Mouse (Mus musculus) macrophage (primary cell): ENCODE data around the gene Prdx5. TPM values are rescaled to one million over a fixed set of nuclear protein-coding genes. Genes with fewer than 3 reads are reported as not detected.
A peak's percentile ranks its signal among the peaks of the same experiment; 100 is the strongest.

Source experiments
- H3K27ac ChIP-seq: fragments of 350-480 bp; formaldehyde crosslinking; 2 replicates; pipeline ENCODE4 v1.9.0; 2021
- H3K36me3 ChIP-seq: fragments of 350-480 bp; formaldehyde crosslinking; 2 replicates; pipeline ENCODE4 v1.9.0; 2021; ENCODE audit errors: inconsistent target
- H3K4me3 ChIP-seq: fragments of 350-480 bp; formaldehyde crosslinking; 2 replicates; pipeline ENCODE4 v1.9.0; 2021; ENCODE audit errors: inconsistent target
- H3K79me2 ChIP-seq: fragments of 350-480 bp; formaldehyde crosslinking; 2 replicates; pipeline ENCODE4 v1.9.0; 2021; ENCODE audit errors: inconsistent target
- WGBS: methylation state at CpG from one replicate; pipeline ENCODE4 v1.1.7; 2026; ENCODE audit warnings: inconsistent platforms; ENCODE audit not compliant: missing documents; 5-methylcytosine and 5-hydroxymethylcytosine counted together
- polyA plus RNA-seq: library from polyadenylated mRNA; stranded (reverse); fragments of 250-400 nt; gene quantifications from 3 replicates; pipeline ENCODE4 v1.2.4, GENCODE M21; 2018; ENCODE audit warnings: inconsistent platforms
- total RNA-seq, 78 experiments: library from RNA; depleted of rRNA; stranded (reverse); fragments of 250-400 nt; gene quantifications; 1 replicate in 9 of 78; 2 replicates in 24 of 78; 3 replicates in 43 of 78; 4 replicates in 2 of 78; pipeline ENCODE4 v1.2.4; 2018; ENCODE audit warnings: inconsistent platforms in 56 of 78

Gene Prdx5
- total RNA-seq (2018; cell fraction: chromatin; rRNA removed) = 100 to 1,000 TPM in 14 of 26 experiments, 10 to 100 TPM in 12; 23.7 to 378 (median 132) TPM
- total RNA-seq (2018; cell fraction: cytosol; rRNA removed) = 1,000 to 10,000 TPM in 6 of 26 experiments, 100 to 1,000 TPM in 20; 242 to 1,163 (median 634) TPM
- 100 to 1,000 TPM in 22 of 26 experiments, 10 to 100 TPM in 4; 59.1 to 620 (median 234) TPM for total RNA-seq (2018; cell fraction: nucleus; rRNA removed)
- polyA plus RNA-seq = 147 to 393 TPM (median 352 TPM) in 3 replicates

DNA sequence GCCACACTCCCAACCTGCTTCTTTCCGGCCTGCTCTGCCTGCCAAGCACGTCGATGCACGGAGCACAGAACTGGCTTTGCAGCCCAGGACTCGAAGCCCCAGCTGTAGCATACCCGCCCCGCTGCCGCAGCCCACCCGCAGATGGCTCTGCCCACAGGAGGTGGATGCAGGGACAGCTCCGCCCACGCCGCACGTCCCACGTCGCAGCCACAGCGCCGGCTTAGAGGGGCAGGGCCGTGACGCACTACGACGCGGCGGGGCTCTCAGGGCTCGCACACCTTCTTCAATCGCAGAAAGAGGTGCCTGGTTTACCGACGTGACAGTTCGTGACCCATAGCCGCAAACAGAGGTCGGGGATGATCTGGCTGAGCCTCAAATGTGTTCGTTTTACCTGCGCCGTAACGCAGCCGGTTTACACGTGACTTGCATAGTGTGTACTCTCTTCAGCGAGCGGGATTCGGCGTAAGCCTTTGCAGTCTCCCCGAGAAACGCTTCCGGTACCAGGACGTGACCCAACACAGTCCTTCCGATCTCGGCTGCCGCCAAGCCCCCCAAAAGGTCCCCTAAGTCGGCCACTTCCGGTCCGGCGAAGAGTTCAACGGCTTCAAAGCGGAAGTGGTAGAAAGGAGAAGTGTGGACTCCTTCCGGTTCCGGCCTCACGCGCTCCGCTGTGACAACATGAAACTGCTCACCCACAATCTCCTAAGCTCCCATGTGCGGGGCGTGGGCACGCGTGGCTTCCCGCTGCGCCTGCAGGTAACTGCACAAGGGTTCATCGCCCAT is at the start of gene Prdx5, which contains the start of gene Trmt112:
Gene Prdx5, minus strand, starts transcription at position 600 of the 783 bp plus-strand sequence.
Gene Trmt112, plus strand, starts transcription at position 192 of the 783 bp plus-strand sequence.
- peaks cover 67% of the 10 kb centered on the region for H3K79me2 ChIP-seq
- peaks cover 41% of the 10 kb centered on the region for H3K36me3 ChIP-seq
- H3K27ac ChIP-seq = peak within 1 kb of the TSS; percentile 98
- 1% methylated on average over 59 of the region's 65 CpGs for WGBS
- peak within 1 kb of the TSS; percentile 95 for H3K4me3 ChIP-seq

- Histone ChIP-seq H3K79me2 (no peaks in the 10 kb centered on the region), H3K4me3 (no peak overlapping the region), H3K27ac (no peak overlapping the region), H3K36me3 (peaks cover 66% of the 10 kb centered on the region)
- 95% methylated on average over 6 of the region's 10 CpGs for WGBS
These were observed 46.6 kb upstream of the Prdx5 start for GRCm38 (mm10) chr19:6956461-6956860.

GRCm38 (mm10) chr19:6955424-6955823 is 45.5 kb upstream of the Prdx5 start:
- 93% methylated on average over 7 of the region's 7 CpGs for WGBS
- no peaks in the 10 kb centered on the region for H3K79me2 ChIP-seq
- H3K4me3 ChIP-seq = no peak overlapping the region
- H3K27ac ChIP-seq = no peak overlapping the region
- H3K36me3 ChIP-seq = peaks cover 62% of the 10 kb centered on the region

DNA sequence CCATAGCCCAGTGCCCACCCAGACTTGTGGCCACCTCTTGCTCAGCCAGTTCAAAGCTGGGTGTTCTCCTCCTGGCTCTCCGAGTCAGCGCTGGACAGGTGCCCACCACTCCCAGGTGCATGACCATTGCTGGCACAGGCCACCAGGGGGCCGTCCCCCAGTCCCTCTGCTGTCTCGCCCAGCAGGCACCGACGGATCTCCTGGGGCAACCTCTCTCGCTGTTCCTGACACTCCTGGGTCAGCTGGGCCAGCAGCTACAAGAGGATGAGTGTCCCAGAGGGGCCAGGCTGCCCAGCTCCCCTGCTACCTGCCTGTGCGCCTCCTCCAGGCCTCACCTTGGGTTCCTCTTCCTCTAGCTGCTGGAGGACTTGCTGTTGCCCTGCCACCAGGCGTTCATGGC is 44.1 kb upstream of the Prdx5 start:
- Histone ChIP-seq H3K4me3 (no peak overlapping the region), H3K36me3 (peaks cover 48% of the 10 kb centered on the region), H3K27ac (no peak overlapping the region), H3K79me2 (no peaks in the 10 kb centered on the region; the same call in 1 of the 2 replicates)
- 76% methylated on average over 8 of the region's 9 CpGs for WGBS

GRCm38 (mm10) chr19:6952712-6953037 is 42.8 kb upstream of the Prdx5 start:
- WGBS = 15% methylated on average over 3 of the region's 3 CpGs
- peak overlapping the region; percentile 71 for H3K4me3 ChIP-seq
- peak overlapping the region; percentile 92 for H3K27ac ChIP-seq
- peaks cover 34% of the 10 kb centered on the region for H3K36me3 ChIP-seq
- H3K79me2 ChIP-seq = no peaks in the 10 kb centered on the region; the same call in 1 of the 2 replicates

DNA sequence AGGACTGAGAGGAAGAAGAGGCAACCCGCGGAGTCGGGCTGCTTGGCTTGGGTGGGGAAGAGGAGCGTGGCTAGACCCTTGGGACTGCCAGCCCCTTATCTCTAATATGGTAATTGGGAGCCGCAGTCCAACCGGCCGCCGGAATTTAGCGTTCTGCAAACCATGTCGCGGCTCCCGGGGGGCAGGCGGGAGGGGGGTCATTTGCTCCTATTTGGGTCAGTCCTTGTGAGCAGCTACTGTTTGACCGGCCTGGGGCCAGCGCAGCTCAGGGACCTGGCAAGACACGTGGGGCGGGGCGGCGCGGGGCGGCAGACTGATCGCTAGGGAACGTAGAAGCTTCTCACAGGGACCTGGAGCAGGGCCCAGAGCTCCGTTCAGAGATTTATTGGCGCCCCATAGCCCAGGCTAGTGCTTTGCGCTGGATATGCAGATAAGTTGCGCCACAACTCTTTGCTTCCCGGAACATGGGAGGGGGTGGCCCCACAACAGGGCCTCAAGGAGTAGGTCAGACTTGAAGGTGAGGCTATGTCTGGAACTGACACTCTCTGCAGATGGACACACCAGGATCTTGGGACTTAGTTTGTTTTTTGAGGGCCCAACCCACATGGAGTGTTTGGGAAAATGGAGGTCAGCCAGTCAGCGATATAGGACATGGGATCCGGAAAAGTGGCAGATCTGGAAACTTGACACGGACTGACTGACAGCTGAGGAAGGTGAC is 42.2 kb upstream of the Prdx5 start:
- WGBS = 5% methylated on average over 31 of the region's 31 CpGs
- H3K4me3 ChIP-seq = peak overlapping the region; percentile 71

GRCm38 (mm10) chr19:6951381-6951968 is 41.6 kb upstream of the Prdx5 start:
- under 1% methylated on average over 35 of the region's 35 CpGs for WGBS
- no peaks in the 10 kb centered on the region; the same call in 1 of the 2 replicates for H3K79me2 ChIP-seq
- peak overlapping the region; percentile 71 for H3K4me3 ChIP-seq
- peak overlapping the region; percentile 92 for H3K27ac ChIP-seq
- H3K36me3 ChIP-seq = peaks cover 22% of the 10 kb centered on the region

More for the DNA sequence above, 42.2 kb upstream of the Prdx5 start:
- peak overlapping the region; percentile 92 for H3K27ac ChIP-seq
- H3K79me2 ChIP-seq = no peaks in the 10 kb centered on the region; the same call in 1 of the 2 replicates
- peaks cover 29% of the 10 kb centered on the region for H3K36me3 ChIP-seq

DNA sequence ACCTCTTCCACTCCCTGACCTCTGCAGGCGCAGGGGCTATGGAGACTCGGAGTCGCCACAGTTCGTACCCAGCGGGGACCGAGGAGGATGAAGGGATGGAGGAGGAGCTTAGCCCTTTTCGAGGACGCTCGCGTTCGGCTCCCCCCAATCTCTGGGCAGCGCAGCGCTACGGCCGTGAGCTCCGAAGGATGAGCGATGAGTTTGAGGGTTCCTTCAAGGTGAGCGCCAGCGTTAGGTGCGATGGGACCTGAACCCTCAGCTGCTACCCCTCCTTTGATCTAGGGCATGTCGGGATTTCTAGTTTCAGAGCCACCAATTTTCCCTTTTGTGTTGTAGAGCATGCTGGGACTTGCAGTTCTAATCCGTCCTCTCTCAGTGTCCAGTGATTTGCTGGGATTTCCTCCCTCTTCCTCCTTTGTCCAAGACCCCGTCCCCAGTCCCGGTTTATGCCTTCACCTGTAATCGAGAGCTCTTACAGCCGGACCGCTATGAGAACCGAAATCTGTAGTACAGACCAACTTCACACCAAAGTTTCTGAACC is 40.8 kb upstream of the Prdx5 start:
- Histone ChIP-seq H3K27ac (peak overlapping the region; percentile 92), H3K36me3 (peaks cover 16% of the 10 kb centered on the region), H3K4me3 (peak overlapping the region; percentile 71), H3K79me2 (no peaks in the 10 kb centered on the region; the same call in 1 of the 2 replicates)
- under 1% methylated on average over 28 of the region's 28 CpGs for WGBS

GRCm38 (mm10) chr19:6949951-6950350 is 40.0 kb upstream of the Prdx5 start:
- 79% methylated on average over 5 of the region's 5 CpGs for WGBS
- H3K79me2 ChIP-seq = no peaks in the 10 kb centered on the region; the same call in 1 of the 2 replicates
- H3K27ac ChIP-seq = no peak overlapping the region
- H3K36me3 ChIP-seq = peaks cover 14% of the 10 kb centered on the region; the same call in 1 of the 2 replicates
- H3K4me3 ChIP-seq = peak overlapping the region; percentile 71

GRCm38 (mm10) chr19:6949532-6949931 is 39.6 kb upstream of the Prdx5 start:
- H3K79me2 ChIP-seq = no peaks in the 10 kb centered on the region; the same call in 1 of the 2 replicates
- H3K27ac ChIP-seq = no peak overlapping the region
- no peak overlapping the region for H3K4me3 ChIP-seq
- peaks cover 10% of the 10 kb centered on the region; the same call in 1 of the 2 replicates for H3K36me3 ChIP-seq
- WGBS = 95% methylated on average over 5 of the region's 5 CpGs

DNA sequence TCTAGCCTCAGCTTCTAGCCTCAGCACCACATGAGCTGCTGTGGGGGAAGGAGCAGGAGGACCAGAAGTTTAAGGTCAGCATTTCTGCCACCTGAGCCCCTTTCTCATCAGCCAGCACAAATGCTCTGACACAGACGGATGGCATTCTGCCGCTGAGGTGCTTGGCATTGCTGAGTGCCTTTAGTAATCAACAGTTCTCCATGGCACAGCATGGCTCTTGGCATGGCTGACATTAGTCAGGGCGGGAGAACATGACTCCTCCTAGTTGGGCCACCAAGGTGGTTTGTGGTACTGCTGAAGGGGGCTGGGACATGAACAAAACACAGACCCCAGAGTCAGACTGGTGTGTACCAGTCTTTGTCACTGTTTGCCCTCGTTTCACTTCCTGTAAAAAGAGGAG is 38.3 kb upstream of the Prdx5 start:
- H3K36me3 ChIP-seq = peaks cover 5% of the 10 kb centered on the region; the same call in 1 of the 2 replicates
- H3K79me2 ChIP-seq = peaks cover 9% of the 10 kb centered on the region
- WGBS = 79% methylated on average over 4 of the region's 4 CpGs
- H3K27ac ChIP-seq = no peak overlapping the region
- no peak overlapping the region for H3K4me3 ChIP-seq

DNA sequence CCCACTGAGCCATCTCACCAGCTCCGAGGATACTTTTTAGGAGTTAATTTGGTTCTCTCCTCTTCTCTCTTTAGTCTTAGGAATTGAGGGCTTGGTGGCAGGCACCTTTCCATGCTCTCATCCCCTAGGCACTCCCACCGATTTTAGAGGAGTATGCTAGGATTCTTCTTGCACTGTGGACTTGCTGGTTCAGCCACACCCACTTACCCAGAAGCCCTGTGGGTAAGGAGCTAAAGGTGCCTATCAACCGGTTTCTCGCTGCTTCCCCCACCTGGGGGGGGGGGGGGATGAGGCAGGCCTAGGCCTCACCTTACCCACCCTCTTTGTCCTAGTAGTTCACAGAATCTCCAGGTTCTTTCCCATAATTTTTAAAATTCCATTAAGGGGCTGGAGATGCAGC is 37.8 kb upstream of the Prdx5 start:
- peaks cover 14% of the 10 kb centered on the region for H3K79me2 ChIP-seq
- WGBS = 84% methylated on average over 4 of the region's 4 CpGs
- no peak overlapping the region for H3K27ac ChIP-seq
- no peak overlapping the region for H3K4me3 ChIP-seq
- peaks cover 5% of the 10 kb centered on the region; the same call in 1 of the 2 replicates for H3K36me3 ChIP-seq

GRCm38 (mm10) chr19:6943709-6944108 is 33.8 kb upstream of the Prdx5 start:
- H3K36me3 ChIP-seq = peaks cover 5% of the 10 kb centered on the region; the same call in 1 of the 2 replicates
- 92% methylated on average over 6 of the region's 6 CpGs for WGBS
- H3K4me3 ChIP-seq = no peak overlapping the region
- H3K27ac ChIP-seq = no peak overlapping the region
- H3K79me2 ChIP-seq = peaks cover 17% of the 10 kb centered on the region

GRCm38 (mm10) chr19:6942764-6943163 is 32.9 kb upstream of the Prdx5 start:
- peak overlapping the region; percentile 87 for H3K4me3 ChIP-seq
- H3K36me3 ChIP-seq = peaks cover 5% of the 10 kb centered on the region; the same call in 1 of the 2 replicates
- peaks cover 17% of the 10 kb centered on the region for H3K79me2 ChIP-seq
- peak overlapping the region; percentile 90 for H3K27ac ChIP-seq
- WGBS = 49% methylated on average over 5 of the region's 5 CpGs
